Mouse (Mus musculus) kidney, embryonic 14.5 days (tissue): ENCODE data around the gene Clmn. TPM values are rescaled to one million over a fixed set of nuclear protein-coding genes. Genes with fewer than 3 reads are reported as not detected.

Experiments used
- ATAC-seq: fragments of 200-750 bp; cut with Nextera tagmentation; 2 replicates; pipeline ENCODE4 v1.8.0; 2017; ENCODE audit warnings: moderate number of reproducible peaks, mild to moderate bottlenecking, moderate TSS enrichment, moderate library complexity; ENCODE audit not compliant: low FRiP score, low TSS enrichment
- H3K27ac ChIP-seq: fragments of 300-500 bp; sonication (generic); 2 replicates; pipeline ENCODE4 v1.5.1; 2014; ENCODE audit warnings: low read depth, mild to moderate bottlenecking, low read length, moderate library complexity, mixed read lengths
- H3K27me3 ChIP-seq: fragments of 300-500 bp; sonication (generic); 2 replicates; pipeline ENCODE4 v1.6.1; 2014; ENCODE audit warnings: mild to moderate bottlenecking, low read length; ENCODE audit not compliant: control insufficient read depth, insufficient read depth
- H3K36me3 ChIP-seq: fragments of 300-500 bp; sonication (generic); 2 replicates; pipeline ENCODE4 v1.6.1; 2014; ENCODE audit warnings: low read length, mixed read lengths; ENCODE audit not compliant: control insufficient read depth, insufficient read depth
- H3K4me1 ChIP-seq: fragments of 300-500 bp; sonication (generic); 2 replicates; pipeline ENCODE4 v1.6.1; 2014; ENCODE audit warnings: low read length, mixed read lengths; ENCODE audit not compliant: control insufficient read depth, insufficient read depth
- H3K4me2 ChIP-seq: fragments of 300-500 bp; sonication (generic); replicated peaks from 2 replicates; pipeline ENCODE4 v1.6.1; 2014; ENCODE audit warnings: low read depth, mild to moderate bottlenecking, low read length
- H3K4me3 ChIP-seq: fragments of 300-500 bp; sonication (generic); 2 replicates; pipeline ENCODE4 v1.5.1; 2014; ENCODE audit warnings: mild to moderate bottlenecking, low read length
- H3K9ac ChIP-seq: fragments of 300-500 bp; sonication (generic); 2 replicates; pipeline ENCODE4 v1.6.1; 2014; ENCODE audit warnings: low read depth, mild to moderate bottlenecking, low read length, moderate library complexity
- H3K9me3 ChIP-seq: fragments of 300-500 bp; sonication (generic); 2 replicates; pipeline ENCODE4 v1.6.1; 2016; ENCODE audit warnings: low read length; ENCODE audit not compliant: control insufficient read depth
- WGBS: fragments of 180-500 bp; shearing (Covaris S2); extraction: QIAGEN DNeasy Blood & Tissue Kit; methylation state at CpG from one replicate; pipeline ENCODE4 v1.1.7; 2014; 5-methylcytosine and 5-hydroxymethylcytosine counted together
- polyA plus RNA-seq: library from polyadenylated mRNA; unstranded; fragments of >200 nt; fragmentation: Nextera tagmentation; extraction: Ambion mirVana; gene quantifications from 2 replicates; pipeline ENCODE4 v1.2.1, GENCODE M21; 2014

Gene Clmn
- polyA plus RNA-seq, 1 experiment from 2014 or later = 5.3 TPM

DNA sequence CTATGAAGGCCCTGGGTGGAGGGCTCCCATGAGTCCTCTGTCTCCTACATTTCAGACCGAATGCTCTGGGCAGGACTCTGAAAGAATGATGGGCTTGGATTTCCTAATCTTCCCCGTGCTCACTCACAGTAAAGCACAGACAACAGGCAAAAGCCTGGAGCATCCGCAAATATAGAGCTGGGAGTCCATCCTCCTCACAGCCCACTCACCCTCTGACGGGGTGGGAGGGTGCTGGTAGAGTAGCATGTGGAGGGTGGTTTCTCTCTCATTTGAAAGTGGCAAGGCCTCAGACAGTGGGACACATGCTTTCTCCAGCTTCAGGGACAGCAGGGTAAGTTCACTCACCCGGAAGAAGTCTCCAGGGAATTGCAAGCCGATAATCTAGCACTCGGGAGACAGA, 21.2 kb upstream of the Clmn start:
- WGBS = 82% methylated on average over 7 of the region's 7 CpGs
- no peak; the same call in 1 of the 2 replicates for ATAC-seq

DNA sequence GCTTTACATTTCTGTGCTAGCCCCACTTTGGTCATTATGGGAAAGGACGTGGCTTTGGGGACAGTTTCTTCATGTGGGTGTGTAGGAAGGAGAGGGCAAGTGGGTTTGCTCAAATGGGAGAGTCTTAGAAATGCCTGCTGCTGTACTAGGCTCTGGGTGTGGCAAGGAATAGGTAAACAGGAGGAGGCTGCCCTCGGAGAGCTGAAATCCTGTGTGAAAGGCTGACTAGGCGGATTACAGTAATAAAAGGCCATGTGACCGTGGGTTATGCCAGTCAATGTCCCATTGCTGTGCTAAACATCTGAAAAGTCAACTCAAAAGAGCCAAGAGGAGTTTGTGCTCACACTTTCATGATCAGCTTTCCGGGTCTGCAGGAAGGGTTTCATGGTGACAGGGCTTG, 17.7 kb upstream of the Clmn start:
- no peak overlapping the region for H3K4me3 ChIP-seq
- ATAC-seq = no peak
- H3K4me2 ChIP-seq = no peak overlapping the region
- H3K36me3 ChIP-seq = no peaks in the 10 kb centered on the region
- H3K27me3 ChIP-seq = no peaks in the 10 kb centered on the region
- H3K9me3 ChIP-seq = 0 out of 2 replicates have a peak, but pooled peaks cover 2% of the 10 kb centered on the region
- H3K27ac ChIP-seq = no peak overlapping the region
- 57% methylated on average over 5 of the region's 5 CpGs for WGBS
- H3K9ac ChIP-seq = no peak overlapping the region
- H3K4me1 ChIP-seq = no peaks in the 10 kb centered on the region

More for the DNA sequence above, 21.2 kb upstream of the Clmn start:
- Histone ChIP-seq H3K9me3 (0 out of 2 replicates have a peak, but pooled peaks cover 2% of the 10 kb centered on the region), H3K4me3 (no peak overlapping the region), H3K27me3 (no peaks in the 10 kb centered on the region), H3K27ac (no peak overlapping the region), H3K4me2 (no peak overlapping the region), H3K9ac (no peak overlapping the region), H3K4me1 (no peaks in the 10 kb centered on the region), H3K36me3 (no peaks in the 10 kb centered on the region)

DNA sequence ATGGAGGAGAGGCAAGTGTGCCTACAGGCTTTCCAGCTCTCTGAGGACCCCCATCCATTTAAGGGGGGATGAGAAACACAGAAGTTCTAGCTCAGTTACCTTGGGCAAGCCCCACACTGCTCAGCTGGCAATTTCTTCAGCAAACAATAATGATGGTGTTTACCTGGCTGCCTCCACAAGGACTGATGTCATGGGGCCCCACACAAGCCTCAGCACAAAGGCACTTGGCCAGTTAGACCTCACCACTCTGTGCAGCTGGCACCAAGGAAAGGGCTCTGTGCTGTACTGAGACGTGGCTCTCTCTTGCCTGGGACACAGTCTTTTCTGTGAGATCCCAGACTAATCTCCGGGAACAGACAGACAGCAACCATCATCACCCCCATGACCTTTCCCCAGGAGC, 17.2 kb upstream of the Clmn start:
- H3K4me2 ChIP-seq = no peak overlapping the region
- no peaks in the 10 kb centered on the region for H3K27me3 ChIP-seq
- WGBS = 56% methylated on average over 2 of the region's 2 CpGs
- H3K9me3 ChIP-seq = 0 out of 2 replicates have a peak, but pooled peaks cover 2% of the 10 kb centered on the region
- H3K4me3 ChIP-seq = no peak overlapping the region
- H3K4me1 ChIP-seq = no peaks in the 10 kb centered on the region
- no peak overlapping the region for H3K27ac ChIP-seq
- no peak for ATAC-seq
- no peak overlapping the region for H3K9ac ChIP-seq
- no peaks in the 10 kb centered on the region for H3K36me3 ChIP-seq

DNA sequence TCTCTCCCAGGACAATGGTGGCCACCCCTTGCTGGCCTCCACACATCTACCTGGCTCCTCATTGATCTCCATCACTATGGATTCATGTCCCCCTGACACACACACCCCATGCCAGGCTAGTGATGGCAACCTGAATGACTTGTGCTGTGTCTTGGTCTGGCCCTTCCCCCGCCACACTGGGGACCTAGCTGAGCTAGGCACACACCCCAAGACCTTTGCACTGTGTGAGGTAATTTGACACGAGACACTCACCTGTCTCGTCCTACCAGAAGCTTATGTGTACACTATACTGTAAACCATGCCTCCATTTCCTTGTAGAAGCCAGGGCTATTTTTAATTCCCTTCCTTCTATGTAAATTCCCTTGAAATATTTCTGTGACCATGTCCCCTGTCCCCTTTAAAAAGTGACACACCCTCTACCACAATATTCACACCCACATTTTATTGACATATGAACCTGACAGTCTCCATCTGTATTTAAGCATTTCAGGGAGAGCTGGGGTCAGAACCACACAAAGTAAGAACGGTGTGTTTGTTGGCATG, 16.7 kb upstream of the Clmn start:
- H3K36me3 ChIP-seq = no peaks in the 10 kb centered on the region
- WGBS = 67% methylated on average over 4 of the region's 4 CpGs
- H3K9me3 ChIP-seq = 0 out of 2 replicates have a peak, but pooled peaks cover 2% of the 10 kb centered on the region
- H3K27ac ChIP-seq = no peak overlapping the region
- H3K4me2 ChIP-seq = no peak overlapping the region
- H3K27me3 ChIP-seq = no peaks in the 10 kb centered on the region
- no peak overlapping the region for H3K9ac ChIP-seq
- no peaks in the 10 kb centered on the region for H3K4me1 ChIP-seq
- ATAC-seq = no peak
- no peak overlapping the region for H3K4me3 ChIP-seq

DNA sequence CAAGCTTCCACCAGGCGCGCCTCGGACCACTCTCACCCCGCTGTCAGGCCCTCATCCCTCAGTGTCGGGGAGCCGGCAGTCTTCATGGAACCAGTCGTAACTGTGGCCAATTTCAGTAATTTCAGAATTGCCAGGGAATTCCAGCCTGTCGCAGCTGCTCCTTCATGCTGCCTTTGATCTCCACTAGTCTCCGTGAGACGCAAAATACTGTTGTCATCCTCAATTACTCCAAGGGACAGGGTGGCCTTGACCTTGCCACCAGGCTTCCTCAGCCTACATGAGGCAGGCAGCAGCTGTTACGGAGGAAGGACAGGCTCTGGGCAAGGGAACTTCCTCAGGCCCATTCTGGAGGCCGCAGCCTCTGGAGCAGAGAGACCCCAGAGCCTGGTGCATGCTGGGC, 15.5 kb upstream of the Clmn start:
- Histone ChIP-seq H3K36me3 (no peaks in the 10 kb centered on the region), H3K9me3 (0 out of 2 replicates have a peak, but pooled peaks cover 2% of the 10 kb centered on the region), H3K4me3 (no peak overlapping the region), H3K9ac (no peak overlapping the region), H3K27ac (no peak overlapping the region), H3K4me2 (no peak overlapping the region), H3K4me1 (no peaks in the 10 kb centered on the region), H3K27me3 (no peaks in the 10 kb centered on the region)
- ATAC-seq = no peak
- WGBS = 54% methylated on average over 12 of the region's 12 CpGs

DNA sequence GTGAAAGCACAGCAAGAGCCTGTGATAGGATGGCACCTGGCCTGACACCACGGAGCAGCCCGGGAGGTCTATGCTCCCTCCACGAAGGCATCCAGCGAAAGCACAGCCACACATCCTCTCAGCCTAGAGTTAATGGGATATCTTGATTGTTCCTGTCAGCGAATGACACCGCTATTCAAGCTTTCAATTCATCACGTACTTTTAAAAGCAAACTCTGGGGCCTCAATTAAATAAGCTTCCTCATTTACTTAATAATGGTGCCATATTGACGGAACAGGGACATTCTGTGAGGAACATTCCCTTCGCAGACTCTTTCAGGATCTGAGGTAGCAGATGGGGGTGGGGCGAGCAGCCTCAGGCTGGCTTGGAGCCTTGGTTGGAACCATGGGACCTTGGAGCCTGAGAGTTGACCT, 14.7 kb upstream of the Clmn start:
- 52% methylated on average over 10 of the region's 10 CpGs for WGBS
- no peak for ATAC-seq
- no peak overlapping the region for H3K27ac ChIP-seq
- no peaks in the 10 kb centered on the region for H3K36me3 ChIP-seq
- no peaks in the 10 kb centered on the region for H3K27me3 ChIP-seq
- H3K4me3 ChIP-seq = no peak overlapping the region
- H3K4me2 ChIP-seq = no peak overlapping the region
- H3K4me1 ChIP-seq = no peaks in the 10 kb centered on the region
- H3K9ac ChIP-seq = no peak overlapping the region
- 0 out of 2 replicates have a peak, but pooled peaks cover 2% of the 10 kb centered on the region for H3K9me3 ChIP-seq

DNA sequence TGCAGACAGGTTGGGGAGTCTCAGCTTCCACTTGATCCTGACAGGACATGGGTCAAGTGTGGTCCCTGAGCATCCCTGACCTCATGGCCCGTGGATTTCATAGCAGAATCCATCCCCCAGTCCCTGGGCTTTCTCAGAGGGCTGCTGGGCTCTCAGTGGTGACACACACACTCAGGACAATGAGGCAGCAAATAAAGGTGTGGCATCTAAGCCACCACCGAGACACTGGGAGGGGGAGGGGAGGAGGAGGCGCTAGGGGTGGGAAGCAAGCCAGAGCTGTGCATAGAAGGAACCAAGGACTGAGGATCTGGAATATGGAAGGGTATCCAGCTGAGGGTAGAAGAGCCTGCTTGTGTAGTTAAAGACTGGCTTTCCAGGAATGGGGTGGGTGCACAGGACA, 11.2 kb upstream of the Clmn start:
- Histone ChIP-seq H3K9me3 (no peaks in the 10 kb centered on the region), H3K36me3 (no peaks in the 10 kb centered on the region), H3K9ac (no peak overlapping the region), H3K4me1 (no peaks in the 10 kb centered on the region), H3K27ac (no peak overlapping the region), H3K4me2 (no peak overlapping the region), H3K4me3 (no peak overlapping the region), H3K27me3 (no peaks in the 10 kb centered on the region)
- ATAC-seq = no peak
- 42% methylated on average over 3 of the region's 3 CpGs for WGBS

DNA sequence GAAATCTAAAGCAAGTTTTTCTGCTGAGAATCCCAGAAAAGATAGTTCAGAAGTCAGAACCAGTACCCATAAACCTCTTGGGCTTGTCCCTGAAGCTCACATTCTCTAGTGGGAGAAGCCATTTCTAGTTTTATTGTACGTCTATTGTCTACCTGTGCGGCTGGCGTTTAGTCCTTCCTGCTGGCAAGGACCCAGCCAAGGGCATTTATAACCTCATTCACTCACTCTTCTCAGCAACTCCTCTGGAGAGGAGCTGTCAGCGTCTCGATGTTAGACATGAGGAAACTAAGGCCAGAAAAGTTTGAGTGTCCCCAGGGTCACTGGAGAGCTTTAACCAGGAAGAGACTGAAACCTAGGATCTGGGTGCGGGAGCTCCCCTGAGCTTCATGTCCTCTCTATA, 7.1 kb upstream of the Clmn start:
- H3K27ac ChIP-seq = no peak overlapping the region
- no peak overlapping the region for H3K4me3 ChIP-seq
- H3K9ac ChIP-seq = no peak overlapping the region
- no peak for ATAC-seq
- no peaks in the 10 kb centered on the region for H3K4me1 ChIP-seq
- 87% methylated on average over 6 of the region's 6 CpGs for WGBS
- H3K4me2 ChIP-seq = no peak overlapping the region
- H3K36me3 ChIP-seq = no peaks in the 10 kb centered on the region
- H3K9me3 ChIP-seq = no peaks in the 10 kb centered on the region
- no peaks in the 10 kb centered on the region for H3K27me3 ChIP-seq

DNA sequence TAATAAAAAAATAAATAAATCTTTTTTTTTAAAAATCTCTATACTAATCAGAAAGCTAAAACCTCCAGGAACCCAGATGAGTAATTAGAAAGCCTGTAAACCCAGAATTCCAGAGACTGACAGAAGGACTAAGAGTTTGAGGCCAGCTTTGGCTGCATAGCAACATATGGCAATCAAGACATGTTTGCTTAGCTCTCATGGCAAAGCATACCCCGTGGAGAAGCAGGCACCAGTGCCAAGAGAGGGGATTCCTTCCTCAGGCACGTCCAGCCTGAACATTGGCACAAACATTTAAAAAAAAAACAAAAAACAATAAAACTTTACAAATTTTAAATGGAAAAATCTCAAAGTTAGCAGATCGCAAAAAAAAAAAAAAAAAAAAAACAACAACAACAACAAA, 4.9 kb upstream of the Clmn start:
- Histone ChIP-seq H3K9me3 (no peaks in the 10 kb centered on the region), H3K4me3 (no peak overlapping the region), H3K36me3 (no peaks in the 10 kb centered on the region), H3K9ac (no peak overlapping the region), H3K4me1 (peaks cover 7% of the 10 kb centered on the region; the same call in 1 of the 2 replicates), H3K27ac (no peak overlapping the region), H3K4me2 (no peak overlapping the region), H3K27me3 (no peaks in the 10 kb centered on the region)
- 92% methylated on average over 3 of the region's 3 CpGs for WGBS
- ATAC-seq = no peak
